Mouse (Mus musculus): ENCODE results near the gene Ripk3. TPM values are rescaled to one million over a fixed set of nuclear protein-coding genes. Genes with fewer than 3 reads are reported as not detected.
A peak's percentile ranks its signal among the peaks of the same experiment; 100 is the strongest.
"Not testable (repeated sequence)": the region's sequence is repeated elsewhere in the genome, so short reads cannot be mapped to it uniquely, and the experiment has no call there.

Ripk3 gene
- polyA plus RNA-seq, 1 experiment from 2014 or later: 16.1 TPM

DNA sequence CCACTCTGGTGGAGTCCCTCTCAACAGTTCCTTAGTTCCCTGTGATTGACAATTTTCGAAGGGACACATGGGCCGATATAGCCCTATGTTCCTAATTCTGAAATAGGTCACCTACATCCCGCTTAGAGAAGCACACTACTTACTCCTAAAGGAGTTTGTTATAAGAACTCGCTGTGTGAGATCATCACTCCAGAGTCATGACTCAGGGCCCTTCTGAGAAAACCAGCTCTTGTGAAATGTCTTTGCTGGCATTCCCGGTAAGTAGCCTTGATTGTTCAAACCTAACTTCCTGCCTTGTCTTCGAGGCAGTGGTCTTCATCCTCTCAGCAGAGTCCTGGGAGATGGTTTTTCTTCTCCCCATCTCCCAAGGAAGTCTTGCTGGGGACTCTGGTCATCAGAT lies 20.1 kb downstream of the Ripk3 start:
- Histone ChIP-seq H3K9me3 (ENCODE audit: control insufficient read depth, low read length) (no peaks in the 10 kb centered on the region), H3K9ac (ENCODE audit: low read length) (peak overlapping the region; percentile 67; the same call in 1 of the 2 replicates), H3K27ac (replicated peaks in 1 of 2; ENCODE audit: control insufficient read depth in 1 of 2, insufficient read depth in 1 of 2, low read depth in 2 of 2, low read length in 2 of 2) (no peak overlapping the region), H3K4me3 (ENCODE audit: control insufficient read depth in 1 of 2, insufficient read depth in 1 of 2, low read depth in 1 of 2, low read length in 2 of 2) (no peak overlapping the region), H3K4me2 (ENCODE audit: low read length) (no peak overlapping the region), H3K36me3 (ENCODE audit: control insufficient read depth, insufficient read depth, low read length) (0 out of 2 replicates have a peak, but pooled peaks cover 5% of the 10 kb centered on the region), H3K4me1 (ENCODE audit: control insufficient read depth in 2 of 2, insufficient read depth in 2 of 2, low read length in 2 of 2) (peaks cover 6 to 10% of the 10 kb centered on the region in 2 experiments; a peak in 2 of 4 replicates), H3K27me3 (ENCODE audit: control insufficient read depth, insufficient read depth, low read length) (peaks cover 15% of the 10 kb centered on the region)
- no peak for ATAC-seq (ENCODE audit: insufficient number of reproducible peaks, insufficient read depth, low FRiP score, low read depth)
- 83% methylated on average over 6 of the region's 6 CpGs for WGBS

DNA sequence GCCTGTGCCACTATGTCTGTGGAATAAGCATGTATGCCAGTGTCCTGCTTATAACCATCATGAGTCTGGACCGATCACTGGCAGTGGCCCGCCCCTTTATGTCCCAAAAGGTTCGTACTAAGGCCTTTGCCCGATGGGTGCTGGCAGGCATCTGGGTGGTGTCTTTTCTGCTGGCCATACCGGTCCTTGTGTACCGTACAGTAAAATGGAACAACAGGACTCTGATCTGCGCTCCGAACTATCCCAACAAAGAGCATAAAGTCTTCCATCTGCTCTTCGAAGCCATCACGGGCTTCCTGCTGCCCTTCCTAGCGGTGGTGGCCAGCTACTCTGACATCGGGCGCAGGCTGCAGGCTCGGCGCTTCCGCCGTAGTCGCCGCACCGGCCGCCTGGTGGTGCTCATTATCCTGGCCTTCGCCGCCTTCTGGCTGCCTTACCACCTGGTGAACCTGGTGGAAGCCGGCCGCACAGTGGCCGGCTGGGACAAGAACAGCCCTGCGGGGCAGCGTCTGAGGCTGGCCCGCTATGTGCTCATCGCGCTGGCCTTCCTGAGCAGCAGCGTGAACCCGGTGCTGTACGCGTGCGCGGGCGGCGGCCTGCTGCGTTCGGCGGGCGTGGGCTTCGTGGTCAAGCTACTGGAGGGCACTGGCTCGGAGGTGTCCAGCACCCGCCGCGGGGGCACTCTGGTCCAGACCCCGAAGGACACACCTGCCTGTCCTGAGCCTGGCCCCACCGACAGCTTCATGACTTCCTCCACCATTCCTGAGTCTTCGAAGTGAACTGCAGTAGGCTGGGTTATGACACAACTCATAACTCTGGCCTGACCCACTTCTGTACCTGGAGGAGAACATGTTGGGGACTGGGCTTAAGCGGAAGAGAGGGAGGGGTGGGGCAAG lies 20.9 kb downstream of the Ripk3 start:
- H3K4me1 ChIP-seq (ENCODE audit: control insufficient read depth in 2 of 2, insufficient read depth in 2 of 2, low read length in 2 of 2): peaks cover 13 to 18% of the 10 kb centered on the region in 2 experiments
- peaks cover 15% of the 10 kb centered on the region for H3K27me3 ChIP-seq (ENCODE audit: control insufficient read depth, insufficient read depth, low read length)
- H3K4me3 ChIP-seq (ENCODE audit: control insufficient read depth in 1 of 2, insufficient read depth in 1 of 2, low read depth in 1 of 2, low read length in 2 of 2): peak overlapping the region; percentile 28 to 38
- no peak overlapping the region for H3K27ac ChIP-seq (replicated peaks in 1 of 2; ENCODE audit: control insufficient read depth in 1 of 2, insufficient read depth in 1 of 2, low read depth in 2 of 2, low read length in 2 of 2)
- H3K36me3 ChIP-seq (ENCODE audit: control insufficient read depth, insufficient read depth, low read length): no peaks in the 10 kb centered on the region
- peak overlapping the region; percentile 83 for H3K4me2 ChIP-seq (ENCODE audit: low read length)
- WGBS: 11% methylated on average over 52 of the region's 52 CpGs
- H3K9me3 ChIP-seq (ENCODE audit: control insufficient read depth, low read length): no peaks in the 10 kb centered on the region
- H3K9ac ChIP-seq (ENCODE audit: low read length): peak overlapping the region; percentile 67
- no peak for ATAC-seq (ENCODE audit: insufficient number of reproducible peaks, insufficient read depth, low FRiP score, low read depth)

DNA sequence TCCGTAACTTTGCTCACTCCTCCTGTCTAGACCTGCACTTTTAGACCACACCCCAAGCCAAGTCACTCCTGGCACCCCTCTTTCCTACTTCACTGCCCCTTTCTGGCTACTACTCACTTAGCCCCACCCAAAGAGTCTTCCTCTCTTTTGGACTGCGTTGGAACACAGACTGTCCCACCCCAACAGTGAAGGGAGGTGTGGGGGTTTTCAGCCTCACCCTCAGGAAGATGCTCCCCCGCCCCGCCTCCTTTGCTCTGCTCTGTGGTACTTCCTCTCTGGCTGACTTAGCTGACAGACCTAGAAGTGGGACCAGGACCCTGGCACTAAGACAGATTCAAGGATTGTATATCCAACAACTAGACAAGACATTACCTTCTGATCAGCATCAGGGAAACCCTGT lies 23.0 kb downstream of the Ripk3 start, which contains the start of gene Ltb4r1:
TSS of gene Ltb4r1 (plus strand) at position 267 of the 400 bp plus-strand sequence.
- H3K4me1 ChIP-seq (ENCODE audit: control insufficient read depth in 2 of 2, insufficient read depth in 2 of 2, low read length in 2 of 2): peaks cover 22 to 25% of the 10 kb centered on the region in 2 experiments
- no peak within 1 kb of the TSS for H3K27ac ChIP-seq (replicated peaks in 1 of 2; ENCODE audit: control insufficient read depth in 1 of 2, insufficient read depth in 1 of 2, low read depth in 2 of 2, low read length in 2 of 2)
- no peak within 1 kb of the TSS for H3K4me3 ChIP-seq (ENCODE audit: control insufficient read depth in 1 of 2, insufficient read depth in 1 of 2, low read depth in 1 of 2, low read length in 2 of 2)
- WGBS: 67% methylated on average over 4 of the region's 4 CpGs
- H3K27me3 ChIP-seq (ENCODE audit: control insufficient read depth, insufficient read depth, low read length): peaks cover 26% of the 10 kb centered on the region
- H3K9me3 ChIP-seq (ENCODE audit: control insufficient read depth, low read length): no peaks in the 10 kb centered on the region
- no peaks in the 10 kb centered on the region for H3K36me3 ChIP-seq (ENCODE audit: control insufficient read depth, insufficient read depth, low read length)
- ATAC-seq (ENCODE audit: insufficient number of reproducible peaks, insufficient read depth, low FRiP score, low read depth): no peak
- H3K9ac ChIP-seq (ENCODE audit: low read length): no peak within 1 kb of the TSS
- no peak within 1 kb of the TSS for H3K4me2 ChIP-seq (ENCODE audit: low read length)

DNA sequence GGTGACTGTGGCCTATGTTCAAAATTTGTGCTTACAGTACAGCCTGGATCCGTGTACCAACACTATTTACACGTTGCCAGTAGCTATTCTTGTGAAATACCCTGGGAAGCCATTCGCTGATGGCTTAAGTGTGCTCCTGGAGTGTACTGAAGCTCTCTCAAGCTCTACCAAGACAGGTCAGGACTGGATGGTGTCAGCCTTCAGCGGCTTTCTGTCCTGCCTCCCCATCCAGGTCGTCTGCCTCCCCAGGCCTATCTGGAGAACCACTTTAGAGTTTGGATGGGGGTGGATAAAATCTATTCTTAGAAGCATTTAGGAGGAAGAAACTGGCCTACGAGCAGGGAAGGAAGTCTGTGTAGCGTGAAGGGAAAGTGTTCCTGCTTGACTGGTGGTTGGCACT lies 25.5 kb downstream of the Ripk3 start:
- Histone ChIP-seq H3K4me3 (ENCODE audit: control insufficient read depth in 1 of 2, insufficient read depth in 1 of 2, low read depth in 1 of 2, low read length in 2 of 2) (no peak overlapping the region), H3K27me3 (ENCODE audit: control insufficient read depth, insufficient read depth, low read length) (peaks cover 30% of the 10 kb centered on the region), H3K27ac (replicated peaks in 1 of 2; ENCODE audit: control insufficient read depth in 1 of 2, insufficient read depth in 1 of 2, low read depth in 2 of 2, low read length in 2 of 2) (0 out of 4 replicates have a peak overlapping the region, but pooled peaks have one; percentile 11 to 19), H3K9me3 (ENCODE audit: control insufficient read depth, low read length) (no peaks in the 10 kb centered on the region), H3K4me2 (ENCODE audit: low read length) (peak overlapping the region; percentile 99; the same call in 1 of the 2 replicates), H3K36me3 (ENCODE audit: control insufficient read depth, insufficient read depth, low read length) (no peaks in the 10 kb centered on the region), H3K9ac (ENCODE audit: low read length) (peak overlapping the region; percentile 78), H3K4me1 (ENCODE audit: control insufficient read depth in 2 of 2, insufficient read depth in 2 of 2, low read length in 2 of 2) (peaks cover 25 to 26% of the 10 kb centered on the region in 2 experiments)
- no peak for ATAC-seq (ENCODE audit: insufficient number of reproducible peaks, insufficient read depth, low FRiP score, low read depth)
- WGBS: 16% methylated on average over 7 of the region's 7 CpGs

DNA sequence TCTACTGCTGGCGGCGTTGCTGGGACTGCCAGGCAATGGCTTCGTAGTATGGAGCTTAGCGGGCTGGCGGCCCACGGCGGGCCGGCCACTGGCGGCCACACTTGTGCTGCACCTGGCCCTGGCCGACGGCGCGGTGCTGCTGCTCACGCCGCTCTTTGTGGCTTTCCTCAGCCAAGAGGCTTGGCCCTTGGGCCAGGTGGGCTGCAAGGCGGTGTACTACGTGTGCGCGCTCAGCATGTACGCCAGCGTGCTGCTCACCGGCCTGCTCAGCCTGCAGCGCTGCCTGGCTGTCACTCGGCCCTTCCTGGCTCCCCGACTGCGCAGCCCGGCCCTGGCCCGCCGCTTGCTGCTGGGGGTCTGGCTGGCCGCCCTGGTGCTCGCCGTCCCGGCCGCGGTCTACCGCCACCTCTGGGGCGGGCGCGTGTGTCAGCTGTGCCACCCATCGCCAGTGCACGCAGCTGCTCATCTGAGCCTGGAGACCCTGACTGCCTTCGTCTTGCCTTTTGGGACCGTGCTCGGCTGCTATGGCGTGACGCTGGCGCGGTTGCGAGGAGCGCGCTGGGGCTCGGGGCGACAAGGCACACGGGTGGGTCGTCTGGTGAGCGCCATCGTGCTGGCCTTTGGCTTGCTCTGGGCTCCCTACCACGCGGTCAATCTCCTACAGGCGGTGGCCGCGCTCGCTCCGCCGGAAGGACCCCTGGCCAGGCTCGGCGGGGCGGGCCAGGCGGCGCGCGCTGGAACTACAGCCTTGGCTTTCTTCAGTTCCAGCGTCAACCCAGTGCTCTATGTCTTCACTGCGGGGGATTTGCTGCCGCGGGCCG lies 26.5 kb downstream of the Ripk3 start:
- H3K4me2 ChIP-seq (ENCODE audit: low read length): peak overlapping the region; percentile 99
- H3K9ac ChIP-seq (ENCODE audit: low read length): peak overlapping the region; percentile 78
- H3K9me3 ChIP-seq (ENCODE audit: control insufficient read depth, low read length): no peaks in the 10 kb centered on the region
- under 1% methylated on average over 77 of the region's 77 CpGs for WGBS
- peaks cover 22 to 29% of the 10 kb centered on the region in 2 experiments for H3K4me1 ChIP-seq (ENCODE audit: control insufficient read depth in 2 of 2, insufficient read depth in 2 of 2, low read length in 2 of 2)
- 0 out of 4 replicates have a peak overlapping the region, but pooled peaks of 1 of the 2 experiments have one; percentile 36 for H3K27ac ChIP-seq (replicated peaks in 1 of 2; ENCODE audit: control insufficient read depth in 1 of 2, insufficient read depth in 1 of 2, low read depth in 2 of 2, low read length in 2 of 2)
- no peaks in the 10 kb centered on the region for H3K36me3 ChIP-seq (ENCODE audit: control insufficient read depth, insufficient read depth, low read length)
- ATAC-seq (ENCODE audit: insufficient number of reproducible peaks, insufficient read depth, low FRiP score, low read depth): peak; percentile 55
- peaks cover 27% of the 10 kb centered on the region for H3K27me3 ChIP-seq (ENCODE audit: control insufficient read depth, insufficient read depth, low read length)
- peak overlapping the region; percentile 48 to 54 for H3K4me3 ChIP-seq (ENCODE audit: control insufficient read depth in 1 of 2, insufficient read depth in 1 of 2, low read depth in 1 of 2, low read length in 2 of 2)

DNA sequence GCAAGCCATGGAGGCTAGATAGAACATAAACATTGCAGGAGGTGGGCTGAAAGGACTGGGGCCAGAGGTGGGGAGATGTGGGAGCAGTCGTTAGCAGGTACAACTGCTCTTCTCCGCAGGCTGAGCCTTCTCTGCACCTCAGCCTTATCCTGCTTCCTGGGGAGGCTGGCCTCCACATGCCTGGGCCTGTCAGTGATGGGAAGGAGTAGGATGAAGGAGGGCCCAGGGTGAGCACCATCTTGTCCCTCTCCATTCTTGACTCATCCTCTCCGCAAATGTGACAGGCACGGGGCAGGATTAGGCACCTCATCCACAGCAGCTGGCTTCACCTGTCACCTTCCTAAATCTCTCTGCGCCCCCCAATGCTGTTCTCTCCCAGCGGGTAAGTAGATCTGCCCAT lies 27.5 kb downstream of the Ripk3 start, which contains the start of gene Ltb4r2:
TSS of gene Ltb4r2 (plus strand) at position 266 of the 400 bp plus-strand sequence.
- no peaks in the 10 kb centered on the region for H3K9me3 ChIP-seq (ENCODE audit: control insufficient read depth, low read length)
- H3K9ac ChIP-seq (ENCODE audit: low read length): peak within 1 kb of the TSS; percentile 78
- 71% methylated on average over 6 of the region's 6 CpGs for WGBS
- H3K4me3 ChIP-seq (ENCODE audit: control insufficient read depth in 1 of 2, insufficient read depth in 1 of 2, low read depth in 1 of 2, low read length in 2 of 2): peak within 1 kb of the TSS; percentile 48 to 54
- peak within 1 kb of the TSS; percentile 99 for H3K4me2 ChIP-seq (ENCODE audit: low read length)
- H3K27ac ChIP-seq (replicated peaks in 1 of 2; ENCODE audit: control insufficient read depth in 1 of 2, insufficient read depth in 1 of 2, low read depth in 2 of 2, low read length in 2 of 2): 0 out of 4 replicates have a peak within 1 kb of the TSS, but pooled peaks of 1 of the 2 experiments have one; percentile 36
- no peak for ATAC-seq (ENCODE audit: insufficient number of reproducible peaks, insufficient read depth, low FRiP score, low read depth)
- peaks cover 21% of the 10 kb centered on the region for H3K27me3 ChIP-seq (ENCODE audit: control insufficient read depth, insufficient read depth, low read length)
- peaks cover 22 to 29% of the 10 kb centered on the region in 2 experiments for H3K4me1 ChIP-seq (ENCODE audit: control insufficient read depth in 2 of 2, insufficient read depth in 2 of 2, low read length in 2 of 2)
- peaks cover 2% of the 10 kb centered on the region; the same call in 1 of the 2 replicates for H3K36me3 ChIP-seq (ENCODE audit: control insufficient read depth, insufficient read depth, low read length)

DNA sequence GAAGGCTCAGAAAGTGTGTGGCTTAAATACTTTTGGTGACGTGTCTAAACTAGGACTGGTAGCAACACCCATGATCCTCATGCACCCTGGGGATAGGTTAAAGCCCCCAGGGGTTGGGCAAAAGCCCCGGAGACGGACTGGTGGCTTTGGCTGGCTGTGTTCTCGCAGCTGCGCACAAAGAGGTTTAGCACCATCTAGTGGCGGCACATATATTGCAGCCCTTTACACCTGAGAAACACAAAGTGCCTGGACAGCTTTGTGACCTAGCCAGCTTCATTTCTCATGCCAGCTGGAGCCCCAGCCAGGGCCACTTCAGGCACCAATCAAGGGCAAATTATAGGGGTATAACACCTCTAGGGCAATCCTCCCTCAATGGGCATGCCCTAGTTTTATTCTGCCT lies 28.5 kb downstream of the Ripk3 start:
- not testable (repeated sequence) for H3K27ac ChIP-seq (replicated peaks in 1 of 2; ENCODE audit: control insufficient read depth in 1 of 2, insufficient read depth in 1 of 2, low read depth in 2 of 2, low read length in 2 of 2); H3K9me3 ChIP-seq (ENCODE audit: control insufficient read depth, low read length); ATAC-seq (ENCODE audit: insufficient number of reproducible peaks, insufficient read depth, low FRiP score, low read depth)
- H3K36me3 ChIP-seq (ENCODE audit: control insufficient read depth, insufficient read depth, low read length): peaks cover 11% of the 10 kb centered on the region
- H3K4me3 ChIP-seq (ENCODE audit: control insufficient read depth in 1 of 2, insufficient read depth in 1 of 2, low read depth in 1 of 2, low read length in 2 of 2): peak overlapping the region in 1 of 2 experiments; percentile 20; a peak in 3 of 4 replicates
- H3K4me1 ChIP-seq (ENCODE audit: control insufficient read depth in 2 of 2, insufficient read depth in 2 of 2, low read length in 2 of 2): peaks cover 22 to 29% of the 10 kb centered on the region in 2 experiments
- H3K9ac ChIP-seq (ENCODE audit: low read length): peak overlapping the region; percentile 57; the same call in 1 of the 2 replicates
- 2% methylated on average over 6 of the region's 6 CpGs for WGBS
- H3K27me3 ChIP-seq (ENCODE audit: control insufficient read depth, insufficient read depth, low read length): peaks cover 15% of the 10 kb centered on the region
- H3K4me2 ChIP-seq (ENCODE audit: low read length): peak overlapping the region; percentile 61

All from heart, embryonic 14.5 days (tissue).